Mouse (Mus musculus) embryonic facial prominence, embryonic 14.5 days (tissue): ENCODE measurements around the gene Nfasc. TPM values are rescaled to one million over a fixed set of nuclear protein-coding genes. Genes with fewer than 3 reads are reported as not detected.

Source experiments
- ATAC-seq: fragments of 200-750 bp; cut with Nextera tagmentation; 2 replicates; pipeline ENCODE4 v1.8.0; 2017; ENCODE audit warnings: low read depth, moderate number of reproducible peaks, moderate TSS enrichment
- DNase-seq: peaks from one replicate; pipeline ENCODE4 v3.0.0-alpha.2; 2015; ENCODE audit warnings: low spot score
- H3K27ac ChIP-seq: fragments of 300-500 bp; sonication (generic); replicated peaks from 2 replicates; pipeline ENCODE4 v1.5.1; 2014; ENCODE audit warnings: low read depth, mild to moderate bottlenecking, low read length, moderate library complexity
- H3K27me3 ChIP-seq: fragments of 300-500 bp; sonication (generic); replicated peaks from 2 replicates; pipeline ENCODE4 v1.6.1; 2014; ENCODE audit warnings: low read length; ENCODE audit not compliant: control insufficient read depth, insufficient read depth
- H3K36me3 ChIP-seq: fragments of 300-500 bp; sonication (generic); 2 replicates; pipeline ENCODE4 v1.6.1; 2014; ENCODE audit warnings: low read length, mixed read lengths; ENCODE audit not compliant: control insufficient read depth, insufficient read depth
- H3K4me1 ChIP-seq: fragments of 300-500 bp; sonication (generic); 2 replicates; pipeline ENCODE4 v1.6.1; 2014; ENCODE audit warnings: antibody characterized with exemption, low read length; ENCODE audit not compliant: control insufficient read depth, insufficient read depth
- H3K4me2 ChIP-seq: fragments of 300-500 bp; sonication (generic); 2 replicates; pipeline ENCODE4 v1.6.1; 2014; ENCODE audit warnings: low read depth, mild to moderate bottlenecking, low read length, moderate library complexity, mixed read lengths
- H3K4me3 ChIP-seq: fragments of 300-500 bp; sonication (generic); 2 replicates; pipeline ENCODE4 v1.5.1; 2014; ENCODE audit warnings: low read depth, mild to moderate bottlenecking, low read length
- H3K9ac ChIP-seq: fragments of 300-500 bp; sonication (generic); 2 replicates; pipeline ENCODE4 v1.6.1; 2014; ENCODE audit warnings: low read depth, mild to moderate bottlenecking, low read length, moderate library complexity, mixed read lengths
- H3K9me3 ChIP-seq: fragments of 300-500 bp; sonication (generic); 2 replicates; pipeline ENCODE4 v1.6.1; 2016; ENCODE audit warnings: low read length; ENCODE audit not compliant: control insufficient read depth
- WGBS: fragments of 180-500 bp; shearing (Covaris S2); extraction: QIAGEN DNeasy Blood & Tissue Kit; methylation state at CpG from one replicate; pipeline ENCODE4 v1.1.7; 2014; 5-methylcytosine and 5-hydroxymethylcytosine counted together
- polyA plus RNA-seq: library from polyadenylated mRNA; unstranded; fragments of >200 nt; fragmentation: Nextera tagmentation; extraction: Ambion mirVana; gene quantifications from 2 replicates; pipeline ENCODE4 v1.2.1, GENCODE M21; 2014

Nfasc gene
- polyA plus RNA-seq, 1 experiment from 2014 or later = 2.4 TPM

GRCm38 (mm10) chr1:132598024-132598423 lies 143.6 kb downstream of the Nfasc start:
- no peaks in the 10 kb centered on the region for H3K27me3 ChIP-seq
- no peak overlapping the region for H3K9ac ChIP-seq
- no peak overlapping the region for H3K27ac ChIP-seq
- 80% methylated on average over 5 of the region's 5 CpGs for WGBS
- H3K4me1 ChIP-seq = no peaks in the 10 kb centered on the region
- no peaks in the 10 kb centered on the region for H3K9me3 ChIP-seq
- no peaks in the 10 kb centered on the region for H3K36me3 ChIP-seq
- DNase-seq (no peak), ATAC-seq (no peak)
- H3K4me2 ChIP-seq = no peak overlapping the region
- no peak overlapping the region for H3K4me3 ChIP-seq

- Histone ChIP-seq H3K4me2 (no peak overlapping the region), H3K4me1 (no peaks in the 10 kb centered on the region), H3K9ac (no peak overlapping the region), H3K9me3 (no peaks in the 10 kb centered on the region), H3K36me3 (no peaks in the 10 kb centered on the region), H3K27me3 (no peaks in the 10 kb centered on the region), H3K27ac (no peak overlapping the region), H3K4me3 (no peak overlapping the region)
- DNase-seq = no peak
- WGBS = 39% methylated on average over 6 of the region's 6 CpGs
- no peak for ATAC-seq
These were observed 145.9 kb downstream of the Nfasc start for GRCm38 (mm10) chr1:132595741-132596140.

- DNase-seq (peak; percentile 73), ATAC-seq (peak; percentile 81)
These were observed 147.0 kb downstream of the Nfasc start for GRCm38 (mm10) chr1:132594587-132594986.

GRCm38 (mm10) chr1:132592145-132592544 lies 149.5 kb downstream of the Nfasc start:
- H3K9me3 ChIP-seq = no peaks in the 10 kb centered on the region
- H3K9ac ChIP-seq = no peak overlapping the region
- no peak overlapping the region for H3K4me2 ChIP-seq
- DNase-seq (no peak), ATAC-seq (no peak)
- no peak overlapping the region for H3K4me3 ChIP-seq
- no peak overlapping the region for H3K27ac ChIP-seq
- H3K27me3 ChIP-seq = no peaks in the 10 kb centered on the region
- H3K36me3 ChIP-seq = no peaks in the 10 kb centered on the region
- WGBS = 83% methylated on average over 5 of the region's 5 CpGs
- H3K4me1 ChIP-seq = no peaks in the 10 kb centered on the region

More at GRCm38 (mm10) chr1:132594587-132594986, 147.0 kb downstream of the Nfasc start:
- Histone ChIP-seq H3K27me3 (no peaks in the 10 kb centered on the region), H3K9ac (no peak overlapping the region), H3K4me3 (no peak overlapping the region), H3K4me1 (no peaks in the 10 kb centered on the region), H3K27ac (no peak overlapping the region), H3K36me3 (no peaks in the 10 kb centered on the region), H3K4me2 (no peak overlapping the region), H3K9me3 (no peaks in the 10 kb centered on the region)
- WGBS = 11% methylated on average over 4 of the region's 4 CpGs

GRCm38 (mm10) chr1:132591399-132591930 lies 150.1 kb downstream of the Nfasc start:
- Histone ChIP-seq H3K9ac (no peak overlapping the region), H3K9me3 (no peaks in the 10 kb centered on the region), H3K4me2 (no peak overlapping the region), H3K36me3 (no peaks in the 10 kb centered on the region), H3K27me3 (no peaks in the 10 kb centered on the region), H3K4me3 (no peak overlapping the region), H3K4me1 (no peaks in the 10 kb centered on the region), H3K27ac (no peak overlapping the region)
- ATAC-seq = no peak
- WGBS = 79% methylated on average over 11 of the region's 11 CpGs
- DNase-seq = no peak

- H3K27me3 ChIP-seq = no peaks in the 10 kb centered on the region
- H3K4me1 ChIP-seq = 0 out of 2 replicates have a peak, but pooled peaks cover 8% of the 10 kb centered on the region
- no peak overlapping the region for H3K4me3 ChIP-seq
- H3K27ac ChIP-seq = no peak overlapping the region
- no peaks in the 10 kb centered on the region for H3K36me3 ChIP-seq
- no peaks in the 10 kb centered on the region for H3K9me3 ChIP-seq
- no peak overlapping the region for H3K4me2 ChIP-seq
- no peak overlapping the region for H3K9ac ChIP-seq
- WGBS = 39% methylated on average over 15 of the region's 15 CpGs
- ATAC-seq (no peak), DNase-seq (peak; percentile 20)
These were observed 154.9 kb downstream of the Nfasc start for GRCm38 (mm10) chr1:132586679-132587201.

- Histone ChIP-seq H3K27ac (no peak overlapping the region), H3K27me3 (no peaks in the 10 kb centered on the region), H3K36me3 (no peaks in the 10 kb centered on the region), H3K4me1 (peaks cover 12% of the 10 kb centered on the region; the same call in 1 of the 2 replicates), H3K9me3 (no peaks in the 10 kb centered on the region), H3K9ac (no peak overlapping the region), H3K4me3 (no peak overlapping the region), H3K4me2 (no peak overlapping the region)
- DNase-seq (no peak), ATAC-seq (no peak)
- 73% methylated on average over 4 of the region's 4 CpGs for WGBS
These were observed 156.2 kb downstream of the Nfasc start for GRCm38 (mm10) chr1:132585376-132585775.

- no peak for ATAC-seq
These were observed 158.5 kb downstream of the Nfasc start for GRCm38 (mm10) chr1:132582998-132583604.

More at GRCm38 (mm10) chr1:132582998-132583604, 158.5 kb downstream of the Nfasc start:
- DNase-seq = no peak
- Histone ChIP-seq H3K9ac (no peak overlapping the region), H3K4me1 (peaks cover 12% of the 10 kb centered on the region; the same call in 1 of the 2 replicates), H3K4me2 (no peak overlapping the region), H3K27ac (no peak overlapping the region), H3K9me3 (no peaks in the 10 kb centered on the region), H3K27me3 (no peaks in the 10 kb centered on the region), H3K4me3 (no peak overlapping the region), H3K36me3 (no peaks in the 10 kb centered on the region)
- WGBS = 80% methylated on average over 18 of the region's 18 CpGs
